Mouse (Mus musculus): ENCODE data around the gene Slc30a7.

Slc30a7 gene

DNA sequence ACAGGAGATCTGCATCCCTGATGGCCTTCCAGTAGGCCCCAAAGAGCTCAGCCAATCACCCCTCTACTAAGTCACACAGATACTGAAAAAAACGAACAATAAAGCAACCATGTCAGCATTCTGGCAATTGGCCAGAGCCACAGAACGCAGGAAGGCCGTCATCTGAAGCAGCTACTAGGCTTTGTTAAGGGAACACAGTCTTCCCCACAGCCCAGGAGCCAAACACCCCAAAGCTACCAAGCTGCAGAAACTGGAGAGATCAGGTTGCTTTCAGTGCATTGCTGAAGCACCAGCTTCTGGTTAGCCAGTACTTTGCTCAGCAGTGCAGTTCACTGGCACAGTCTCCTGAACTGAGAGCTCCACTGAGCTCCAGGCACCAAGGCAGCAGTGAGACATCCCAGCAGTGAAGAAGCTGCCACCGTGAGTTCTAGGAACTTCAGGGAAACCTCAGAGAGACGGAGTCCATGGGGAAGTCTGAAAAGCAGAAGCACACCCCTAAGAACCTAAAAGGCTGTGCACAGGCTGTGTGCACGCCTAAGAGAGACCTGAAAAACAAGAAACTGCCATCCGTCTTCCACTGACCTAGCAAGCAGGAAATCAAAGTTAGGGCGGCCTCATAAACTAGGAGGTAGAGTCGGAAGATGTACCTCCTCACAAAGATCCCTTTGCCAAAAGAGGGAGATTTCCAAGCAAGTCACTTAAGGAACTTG lies 21.9 kb downstream of the Slc30a7 start:
- DNase-seq: no peak

DNA sequence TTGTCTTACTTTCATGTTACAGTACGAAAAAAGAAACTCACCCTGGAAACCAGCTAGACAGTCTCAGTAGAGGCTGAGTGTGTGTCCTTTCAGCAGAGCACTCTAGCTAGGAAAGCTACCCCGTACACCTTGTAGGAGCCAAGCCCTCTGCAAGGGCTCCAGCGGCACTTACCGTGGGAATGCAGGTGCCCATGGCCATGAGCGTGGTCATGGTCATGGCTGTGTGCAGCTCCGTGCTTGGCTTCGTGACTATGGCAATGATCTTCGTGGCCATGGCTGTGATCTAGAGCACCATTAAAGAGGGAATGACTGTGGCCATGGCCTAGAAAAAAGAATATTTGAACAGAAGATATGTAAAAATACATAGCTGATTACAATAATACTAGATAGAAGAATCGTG lies 22.6 kb downstream of the Slc30a7 start:
- no peak for DNase-seq

DNA sequence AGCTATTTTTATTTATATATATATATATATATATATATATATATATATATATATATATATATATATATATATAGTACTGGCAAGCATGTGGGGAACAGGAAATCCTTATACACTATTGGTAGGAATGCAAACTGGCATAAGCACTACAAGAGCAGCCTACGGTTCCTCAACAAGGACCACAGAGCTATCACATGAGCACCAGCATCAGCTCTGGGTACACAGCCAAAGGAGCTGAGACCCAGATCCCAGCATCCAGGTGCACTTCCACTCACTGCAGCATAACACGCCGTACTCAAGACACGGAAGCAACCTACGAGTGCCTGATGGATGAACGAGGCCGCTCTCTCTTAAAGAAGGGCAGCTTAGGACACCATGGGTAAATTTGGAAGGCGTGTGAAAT lies 24.0 kb downstream of the Slc30a7 start:
- DNase-seq: no peak

DNA sequence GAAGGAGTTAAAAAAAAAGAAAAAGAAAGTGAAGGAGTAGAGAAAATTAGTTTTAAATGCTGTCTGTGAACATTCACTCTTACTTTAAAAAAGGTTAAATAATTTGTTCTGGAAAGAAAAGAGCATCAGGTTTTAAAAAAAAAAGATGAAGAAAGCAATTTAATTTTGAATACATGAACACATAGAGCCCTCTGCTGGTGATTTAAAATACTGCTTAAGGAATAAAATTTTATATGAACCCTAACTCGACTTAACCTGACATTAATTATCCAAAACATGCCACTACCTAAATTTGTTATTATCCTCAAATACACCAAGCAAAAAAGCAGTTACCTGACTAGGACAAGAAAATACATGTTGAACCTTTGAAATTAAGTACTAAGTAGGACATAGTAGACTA lies 28.2 kb downstream of the Slc30a7 start:
- DNase-seq: no peak

DNA sequence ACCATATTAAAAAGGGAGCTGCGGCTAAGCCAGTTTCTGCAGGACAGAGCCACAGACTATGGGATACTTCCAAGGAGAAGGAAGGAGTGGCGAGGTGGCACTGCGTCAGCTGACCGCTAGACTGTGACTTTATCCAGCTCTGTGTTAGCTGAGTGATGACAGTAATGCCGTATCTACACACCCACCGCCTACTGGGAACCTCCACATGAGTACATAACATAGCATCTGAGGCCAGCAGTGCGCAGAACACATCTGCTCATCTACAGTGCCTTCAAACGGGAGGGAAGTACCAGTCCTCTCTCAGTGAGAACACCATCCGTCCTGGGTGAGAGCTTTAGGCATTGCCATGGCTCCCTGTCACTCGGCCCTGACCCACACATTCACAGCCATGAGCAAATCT lies 32.2 kb downstream of the Slc30a7 start:
- no peak for DNase-seq

DNA sequence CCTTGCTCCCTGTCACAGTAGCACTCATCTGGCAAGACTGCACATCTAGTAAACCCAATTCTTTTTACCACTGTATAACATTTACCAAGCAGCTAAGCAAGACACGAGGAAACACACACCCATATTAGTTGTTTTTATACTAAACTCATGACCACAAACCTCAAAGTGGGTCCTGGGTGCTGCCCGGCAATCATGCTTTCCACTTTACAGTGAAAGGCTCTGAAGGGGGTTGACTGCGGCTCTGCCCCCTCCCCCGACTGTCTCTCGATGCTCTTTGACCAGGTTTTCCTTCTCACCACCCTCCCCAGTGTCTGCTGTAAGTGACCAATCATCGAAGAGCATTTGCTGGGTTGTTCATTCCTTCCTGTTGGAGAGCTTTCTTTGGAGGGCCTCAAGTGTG lies 33.0 kb downstream of the Slc30a7 start:
- no peak for DNase-seq

DNA sequence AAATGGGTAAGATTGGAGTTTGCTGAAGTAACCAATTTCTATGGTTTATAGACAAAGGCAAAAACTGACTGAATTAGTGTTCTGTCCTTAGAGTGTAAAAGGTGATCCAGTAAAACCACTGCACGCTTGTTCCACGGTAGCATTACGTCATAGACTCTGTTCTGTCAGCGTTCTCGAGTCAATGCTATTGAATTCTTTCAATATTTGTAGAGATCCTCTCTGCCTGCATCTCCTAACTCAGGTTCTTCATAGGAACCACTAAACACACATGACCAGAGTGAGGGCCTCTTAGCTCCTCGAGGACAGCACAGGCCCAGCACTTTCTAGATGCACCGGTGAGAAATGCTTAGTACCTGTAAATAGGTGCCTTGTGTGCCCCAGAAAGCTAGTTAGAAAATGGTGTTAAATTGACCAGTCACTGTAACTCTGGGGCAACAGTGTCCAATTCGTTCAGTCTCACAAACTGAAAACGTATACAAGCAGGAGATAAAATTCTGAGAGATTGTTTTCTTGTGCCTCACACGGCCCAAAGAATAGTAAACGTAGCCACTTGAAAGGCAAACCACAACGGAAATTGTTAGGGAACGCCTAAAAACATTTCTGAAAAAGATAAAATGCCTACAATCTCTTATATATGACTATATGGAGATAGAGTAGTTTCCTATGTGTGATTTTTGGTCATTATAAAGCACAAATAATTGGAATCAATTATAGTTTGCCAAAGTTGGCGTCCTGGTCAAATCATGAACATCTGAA lies 35.1 kb downstream of the Slc30a7 start:
- DNase-seq: no peak

DNA sequence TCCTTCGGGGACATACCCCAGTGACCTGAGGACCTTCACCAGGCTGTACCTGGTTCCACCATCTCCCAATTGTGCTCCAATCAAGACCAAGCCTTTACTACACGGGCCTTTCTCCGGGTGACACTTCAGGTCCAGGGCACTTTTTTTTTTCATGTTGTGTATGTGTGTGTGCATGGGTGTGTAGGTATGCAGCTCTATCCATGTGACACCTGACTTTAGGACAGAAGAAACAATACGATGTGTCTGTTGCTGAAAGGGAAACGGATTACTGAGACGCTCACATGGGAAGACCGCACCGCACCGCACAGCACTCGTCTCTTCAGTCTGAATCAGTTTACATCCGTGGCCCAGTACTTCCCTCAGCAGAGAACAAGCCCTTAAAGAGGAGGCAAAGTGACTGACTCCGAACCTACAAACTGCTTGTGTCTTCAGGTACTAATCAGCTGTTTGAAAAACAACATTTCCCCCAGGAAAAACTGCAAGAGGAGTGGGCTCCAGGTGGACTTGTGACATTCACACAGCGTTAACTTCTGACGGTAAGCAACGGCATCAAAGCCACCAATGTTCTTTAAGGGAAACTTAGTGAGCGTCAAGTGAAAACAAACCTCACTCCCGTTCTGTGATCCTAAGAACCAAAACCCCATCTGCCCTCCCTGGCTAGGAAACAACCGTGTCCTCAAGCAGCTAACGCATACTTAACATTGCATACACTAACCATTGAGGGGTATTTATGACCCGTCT lies 36.0 kb downstream of the Slc30a7 start:
- DNase-seq: no peak

DNA sequence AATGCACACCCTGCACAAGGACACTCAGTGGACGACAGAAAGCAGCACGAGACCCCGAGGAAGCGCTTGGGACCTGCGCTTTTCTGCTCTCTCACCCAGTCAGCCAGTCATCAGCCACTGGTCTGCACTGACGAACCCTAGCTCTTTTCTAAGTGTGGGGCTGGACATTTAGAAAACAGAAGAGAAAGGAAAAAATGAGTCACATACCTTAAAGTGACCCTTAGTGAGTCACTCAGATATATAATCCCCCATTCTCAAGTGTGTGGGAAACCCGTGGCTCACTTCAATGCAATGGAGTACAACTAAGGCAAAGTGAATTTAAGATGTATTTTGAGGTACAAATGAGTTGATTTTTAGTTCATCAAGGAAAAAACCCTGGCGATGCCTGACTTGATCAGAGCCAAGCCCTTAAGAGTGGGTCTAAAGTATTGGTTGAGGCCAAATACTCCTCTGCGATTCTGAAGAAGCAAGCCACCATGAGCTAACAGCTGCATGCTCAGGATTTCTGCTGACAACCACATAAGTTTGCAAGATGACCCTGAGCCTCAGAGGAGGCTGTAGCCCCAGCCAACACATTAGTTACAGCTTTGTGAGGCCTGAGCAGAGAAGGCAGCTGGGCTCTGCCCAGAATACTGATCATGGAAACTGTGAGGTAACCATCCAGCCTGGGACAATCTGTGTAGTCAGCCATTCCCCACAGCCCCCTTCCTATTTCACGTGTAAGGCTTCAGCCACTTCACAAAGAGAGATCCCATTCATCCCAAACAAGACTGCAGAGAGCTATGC lies 38.3 kb downstream of the Slc30a7 start:
- no peak for DNase-seq

DNA sequence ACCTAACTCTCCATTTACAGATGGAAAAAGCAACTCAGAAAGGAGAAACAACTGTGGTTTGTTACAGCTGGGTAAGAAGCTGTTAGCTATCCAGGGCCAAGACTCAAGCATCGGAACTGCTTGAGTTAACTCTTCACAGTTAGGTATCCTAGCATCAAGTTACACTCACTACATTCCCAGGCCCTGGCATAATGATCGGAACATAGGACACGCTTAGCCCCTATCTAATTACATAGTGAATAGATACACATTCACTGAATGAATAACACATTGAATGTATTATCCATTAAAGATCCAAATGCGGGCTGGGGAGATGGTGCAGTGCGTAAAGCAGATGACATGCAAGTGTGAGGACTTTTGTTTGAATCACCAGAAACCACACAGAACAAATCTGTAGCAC lies 43.1 kb downstream of the Slc30a7 start:
- DNase-seq: no peak

DNA sequence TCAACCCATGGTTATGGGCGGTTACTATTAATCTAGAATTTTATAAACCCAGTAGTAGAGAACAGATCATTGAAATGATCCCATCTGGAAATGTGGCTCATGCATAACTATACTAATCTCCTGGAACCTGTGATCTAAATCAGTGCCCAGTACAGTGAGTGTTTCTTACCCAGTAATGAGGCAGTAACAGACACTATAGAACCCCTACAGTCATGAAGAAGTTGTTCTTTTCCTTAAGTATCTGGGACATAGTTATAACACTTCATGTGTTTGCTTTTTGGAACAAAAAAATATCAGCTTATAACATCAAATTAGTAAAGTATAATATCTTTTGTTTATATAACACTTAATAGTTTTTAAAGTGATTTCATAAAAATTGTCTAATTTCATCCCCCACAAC lies 43.6 kb downstream of the Slc30a7 start:
- DNase-seq: no peak

DNA sequence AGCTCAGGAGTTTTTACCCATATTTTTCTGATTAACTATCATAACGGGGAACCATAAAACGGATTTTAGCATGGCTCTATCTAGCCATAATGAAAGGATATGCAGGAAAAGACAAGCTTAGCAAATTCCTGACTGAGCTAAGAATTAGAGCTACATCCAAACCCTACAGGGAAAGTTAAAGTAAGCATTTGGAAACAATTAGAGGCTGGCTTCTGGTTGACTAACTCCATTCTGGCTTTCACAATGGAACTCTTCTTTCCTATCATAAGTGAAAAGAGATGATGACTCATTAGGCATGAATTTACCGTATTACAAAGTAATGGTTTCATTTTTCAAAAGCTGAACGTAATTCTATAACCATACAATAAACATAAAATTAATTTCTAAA lies 45.2 kb downstream of the Slc30a7 start:
- no peak for DNase-seq

DNA sequence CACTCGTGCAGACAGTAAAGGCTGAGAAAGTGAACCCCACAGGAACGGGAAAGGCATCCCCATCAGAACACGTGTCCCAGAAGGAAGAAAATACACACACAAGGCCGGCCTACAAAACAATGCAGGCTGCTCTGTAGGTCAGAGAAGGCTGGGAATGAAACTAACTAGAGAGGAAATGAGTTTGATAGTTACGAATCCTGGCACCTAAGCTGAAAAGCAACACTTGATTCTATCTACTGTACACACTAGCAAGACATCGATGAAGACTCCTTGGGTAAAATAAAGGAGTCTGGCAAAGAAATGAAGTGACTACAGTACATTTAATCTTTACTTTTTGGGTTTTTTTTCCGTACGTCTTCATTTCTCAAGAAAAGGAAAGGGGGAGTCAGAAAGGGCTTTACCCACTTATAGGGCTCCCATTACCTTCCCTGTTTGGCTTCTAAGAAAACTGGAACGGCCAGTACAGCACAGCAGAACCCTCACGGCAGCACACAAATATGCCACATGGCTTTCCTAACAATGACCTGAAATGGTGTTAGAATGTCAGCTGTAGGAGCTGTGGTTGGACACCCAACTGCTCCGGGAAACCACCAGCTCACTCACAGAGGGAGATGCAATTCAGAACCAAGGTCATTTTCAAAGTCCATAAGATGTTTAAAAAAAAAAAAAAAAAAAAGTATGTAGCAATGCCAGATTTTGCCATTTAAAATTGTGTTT lies 45.7 kb downstream of the Slc30a7 start:
- DNase-seq: no peak

DNA sequence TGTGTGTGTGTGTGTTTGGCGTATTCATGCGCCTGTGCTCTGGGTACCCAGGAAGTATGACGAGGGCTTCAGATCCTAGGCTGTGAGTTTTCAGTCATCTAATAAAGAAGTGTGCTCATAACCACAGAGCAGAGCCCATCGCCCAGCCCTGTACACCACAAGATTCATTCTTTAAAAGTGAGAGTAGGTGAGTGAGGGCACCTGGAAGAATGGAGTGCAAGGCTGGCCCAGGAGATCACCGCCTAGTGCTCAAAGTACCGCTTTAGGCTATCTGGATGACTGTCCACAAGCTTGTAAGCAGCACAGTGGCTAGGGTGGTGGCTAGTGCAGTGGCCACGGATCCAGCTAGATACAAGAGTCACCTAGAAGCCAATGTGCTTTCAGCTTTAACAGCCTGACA lies 50.0 kb downstream of the Slc30a7 start:
- no peak for DNase-seq

DNA sequence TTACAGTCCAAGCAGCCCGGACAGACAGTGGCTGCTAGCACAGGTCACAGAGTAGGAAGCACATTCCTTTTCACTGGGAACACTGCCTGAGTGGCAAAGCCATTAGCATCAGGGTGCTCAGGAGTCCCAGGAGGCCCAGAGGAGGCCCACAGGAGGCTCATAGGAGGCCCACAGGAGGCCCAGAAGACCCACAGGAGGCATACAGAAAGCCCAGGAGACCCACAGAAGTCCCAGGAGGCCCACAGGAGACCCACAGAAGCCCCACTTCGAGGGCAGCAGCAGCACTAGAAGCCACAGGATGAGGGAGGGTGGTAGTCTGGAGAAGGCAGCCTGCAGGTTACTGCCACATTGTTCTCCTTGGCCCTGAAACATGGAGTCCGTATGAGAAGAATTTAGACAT lies 54.1 kb downstream of the Slc30a7 start:
- no peak for DNase-seq

DNA sequence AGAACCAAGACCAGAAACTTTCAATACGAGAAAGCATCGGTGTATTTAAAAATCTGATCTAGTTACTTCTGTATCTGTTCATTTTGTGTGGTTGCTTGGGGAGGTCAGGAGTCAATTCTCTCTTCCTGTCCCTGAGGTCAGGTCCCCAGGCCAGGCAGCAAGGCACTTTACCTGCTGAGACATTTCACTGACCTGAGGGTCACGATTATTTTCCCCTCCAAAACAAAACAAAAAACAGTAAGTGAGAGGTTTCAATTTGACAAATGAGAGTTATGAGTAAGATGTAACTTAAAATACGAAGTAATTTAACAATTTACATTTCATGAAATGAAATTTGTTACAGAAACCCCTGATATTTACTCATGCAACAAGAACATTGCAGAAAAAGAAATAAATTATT lies 54.9 kb downstream of the Slc30a7 start:
- no peak for DNase-seq

DNA sequence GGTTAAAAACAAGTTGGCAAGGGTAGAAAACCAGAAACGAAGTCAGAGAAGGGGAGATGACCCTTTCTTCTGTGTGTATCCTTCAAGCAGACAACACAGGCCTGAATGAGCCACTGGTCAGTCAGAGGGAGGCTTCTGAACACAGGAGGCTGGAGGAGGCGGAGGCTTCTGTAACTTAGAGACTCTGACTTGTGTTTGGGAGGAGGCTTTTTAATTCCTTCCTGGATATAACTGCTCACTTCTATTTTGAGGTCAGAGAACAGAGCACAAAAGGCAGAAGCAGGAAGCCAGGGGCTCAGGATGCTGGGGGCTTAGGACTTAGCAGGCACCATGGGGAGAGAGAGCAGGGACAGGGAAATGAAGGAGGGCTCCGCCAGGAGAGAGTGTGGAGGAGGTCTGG lies 56.0 kb downstream of the Slc30a7 start:
- no peak for DNase-seq

DNA sequence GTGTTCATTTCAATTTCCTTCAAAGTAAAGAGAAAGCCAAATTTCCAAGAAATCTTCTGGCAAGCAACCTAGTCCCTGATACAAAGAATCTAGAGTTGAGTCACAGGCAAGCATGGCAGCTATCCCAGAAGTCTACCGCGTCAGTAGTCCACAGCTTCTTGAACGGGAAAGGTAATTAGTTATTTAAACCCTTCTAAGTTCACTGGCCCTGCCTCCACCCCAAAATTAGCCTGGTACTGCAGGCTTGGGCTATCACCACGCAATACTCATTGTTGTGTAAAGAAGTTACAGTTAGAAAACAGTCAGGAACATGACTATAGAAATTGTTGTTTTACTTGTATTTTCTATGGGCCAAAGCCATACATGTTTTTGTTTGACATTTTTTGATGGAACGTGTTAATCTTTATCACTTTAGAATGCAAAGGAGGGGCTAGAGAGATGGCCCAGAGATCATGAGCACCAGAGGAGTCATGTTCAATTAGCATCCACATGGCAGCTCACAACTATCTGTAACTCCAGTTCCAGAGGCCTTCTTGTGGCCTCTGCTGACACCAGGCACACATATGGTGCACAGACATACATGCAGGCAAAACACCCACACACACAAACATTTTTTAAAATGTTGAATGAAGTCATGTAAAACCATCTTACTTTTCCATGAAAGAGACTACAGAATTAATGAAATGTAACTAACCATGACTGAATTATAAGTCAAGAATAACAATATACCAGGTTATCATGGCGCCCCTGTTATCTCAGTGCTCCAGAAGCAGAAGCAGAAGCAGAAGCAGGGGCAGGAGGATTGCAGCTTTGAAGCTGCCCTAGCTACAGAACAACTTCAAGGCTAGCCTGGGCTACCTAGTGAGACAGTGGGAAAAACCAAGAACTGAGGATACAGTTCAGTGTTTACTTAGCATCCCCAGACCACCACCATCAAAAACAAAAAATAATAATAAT lies 57.0 kb downstream of the Slc30a7 start:
- DNase-seq: no peak

DNA sequence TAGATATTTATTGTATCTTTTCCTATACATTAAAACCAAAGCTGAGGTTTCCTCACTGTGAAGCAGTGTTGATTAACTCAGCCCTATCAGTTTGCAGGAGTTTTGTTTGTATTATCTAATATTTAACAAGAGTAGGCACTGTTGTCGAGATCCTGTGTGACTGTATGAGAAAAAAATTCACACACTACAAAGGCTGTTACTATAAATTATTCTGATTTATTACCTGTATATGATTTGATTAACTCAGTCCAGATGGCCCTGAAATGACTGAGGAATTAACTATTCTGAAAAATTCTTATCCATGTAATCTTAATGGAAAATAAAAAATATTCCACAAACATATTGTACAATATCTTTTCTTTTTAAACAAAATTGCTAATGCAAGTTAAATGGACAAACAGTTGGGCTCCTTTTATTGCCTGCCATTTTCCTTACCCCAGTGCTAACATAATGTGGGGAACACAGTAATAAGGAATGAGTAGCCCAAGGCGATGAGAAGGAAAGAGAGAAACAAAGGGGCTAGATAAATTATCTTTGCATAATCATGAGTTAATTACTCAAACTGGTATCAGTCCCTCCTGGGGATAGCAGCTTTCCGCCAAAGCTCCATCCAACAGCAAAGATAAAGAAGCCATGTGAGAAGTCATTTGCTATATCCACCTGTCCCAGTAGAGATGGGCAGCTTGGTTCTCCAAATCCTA lies 57.8 kb downstream of the Slc30a7 start:
- DNase-seq: no peak

DNA sequence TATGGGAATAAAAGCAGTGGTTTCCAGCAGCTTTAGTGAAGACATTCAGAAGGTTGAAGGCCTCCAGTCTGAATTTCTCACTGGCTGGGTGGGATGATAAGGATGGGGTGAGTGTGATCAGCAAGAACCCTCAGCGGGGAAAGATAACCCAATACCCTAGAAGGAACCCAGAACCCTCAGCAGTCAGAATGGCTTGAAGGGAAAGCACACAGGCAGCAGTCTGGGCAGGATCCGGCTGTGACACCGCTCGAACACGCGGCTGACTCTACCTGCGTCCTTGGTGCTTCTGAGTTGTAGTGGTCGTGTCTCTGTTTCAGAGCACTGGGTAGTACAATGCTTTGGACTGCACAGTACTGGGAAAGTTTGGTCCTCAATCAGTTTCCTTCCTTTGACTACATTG lies 60.9 kb downstream of the Slc30a7 start:
- no peak for DNase-seq

DNA sequence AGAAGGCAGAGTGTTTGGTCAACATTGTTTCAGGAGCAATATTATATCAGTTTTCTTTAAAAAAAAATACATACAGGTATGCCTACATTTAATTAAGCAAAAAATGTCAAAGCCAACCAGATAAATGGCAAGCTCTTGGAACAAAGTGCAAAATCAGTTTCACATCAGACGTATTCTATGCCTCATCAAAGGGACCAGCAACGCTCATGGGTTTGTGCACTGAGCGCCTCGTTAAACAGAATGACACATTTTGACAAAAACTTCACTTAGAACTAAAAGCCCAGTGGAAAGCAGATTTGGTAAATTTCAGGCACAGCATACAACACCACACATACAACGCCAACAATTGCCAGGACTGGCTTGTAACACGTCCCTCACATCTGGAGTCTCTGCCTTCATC lies 62.8 kb downstream of the Slc30a7 start:
- no peak for DNase-seq
